Mouse (Mus musculus) forebrain, embryonic 11.5 days (tissue): Measurements from ENCODE around the gene Tuba3b. TPM values are rescaled to one million over a fixed set of nuclear protein-coding genes. Genes with fewer than 3 reads are reported as not detected.

Experiments used
- ATAC-seq: fragments of 200-750 bp; cut with Nextera tagmentation; replicated peaks from 2 replicates; pipeline ENCODE4 v1.8.0; 2017; ENCODE audit warnings: moderate TSS enrichment; ENCODE audit not compliant: low FRiP score
- DNase-seq: peaks from one replicate; pipeline ENCODE4 v3.0.0-alpha.2; 2017; ENCODE audit warnings: low spot score
- H3K27ac ChIP-seq: fragments of 300-500 bp; sonication (generic); 2 replicates; pipeline ENCODE4 v1.5.1; 2014; ENCODE audit warnings: low read depth, low read length
- H3K27me3 ChIP-seq: fragments of 300-500 bp; sonication (generic); 2 replicates; pipeline ENCODE4 v1.6.1; 2014; ENCODE audit warnings: mild to moderate bottlenecking, low read length, mixed read lengths; ENCODE audit not compliant: control insufficient read depth, insufficient read depth
- H3K36me3 ChIP-seq: fragments of 300-500 bp; sonication (generic); 2 replicates; pipeline ENCODE4 v1.6.1; 2014; ENCODE audit warnings: mild to moderate bottlenecking, low read length, moderate library complexity, mixed read lengths; ENCODE audit not compliant: control insufficient read depth, insufficient read depth
- H3K4me1 ChIP-seq: fragments of 300-500 bp; sonication (generic); replicated peaks from 2 replicates; pipeline ENCODE4 v1.6.1; 2014; ENCODE audit warnings: low read length, mixed read lengths; ENCODE audit not compliant: control insufficient read depth, insufficient read depth
- H3K4me2 ChIP-seq: fragments of 300-500 bp; sonication (generic); 2 replicates; pipeline ENCODE4 v1.6.1; 2014; ENCODE audit warnings: low read depth, mild to moderate bottlenecking, low read length, moderate library complexity, mixed read lengths; ENCODE audit not compliant: severe bottlenecking
- H3K4me3 ChIP-seq: fragments of 300-500 bp; sonication (generic); 2 replicates; pipeline ENCODE4 v1.5.1; 2014; ENCODE audit warnings: low read depth, low read length
- H3K9ac ChIP-seq: fragments of 300-500 bp; sonication (generic); 2 replicates; pipeline ENCODE4 v1.6.1; 2014; ENCODE audit warnings: low read length
- H3K9me3 ChIP-seq: fragments of 300-500 bp; sonication (generic); 2 replicates; pipeline ENCODE4 v1.6.1; 2016; ENCODE audit warnings: low read length, mixed read lengths; ENCODE audit not compliant: control insufficient read depth
- WGBS: fragments of 180-500 bp; shearing (Covaris S2); extraction: QIAGEN DNeasy Blood & Tissue Kit; methylation state at CpG from one replicate; pipeline ENCODE4 v1.1.7; 2014; 5-methylcytosine and 5-hydroxymethylcytosine counted together
- polyA plus RNA-seq: library from polyadenylated mRNA; unstranded; fragments of >200 nt; fragmentation: Nextera tagmentation; extraction: Ambion mirVana; gene quantifications from 2 replicates; pipeline ENCODE4 v1.2.1, GENCODE M21; 2014

Tuba3b gene
- polyA plus RNA-seq, 1 experiment from 2014 or later: not detected

GRCm38 (mm10) chr6:145616402-145617229 lies 1.1 kb downstream of the Tuba3b start:
- no peak overlapping the region for H3K9ac ChIP-seq
- H3K9me3 ChIP-seq: no peaks in the 10 kb centered on the region
- no peak for DNase-seq
- H3K27me3 ChIP-seq: no peaks in the 10 kb centered on the region
- H3K4me2 ChIP-seq: no peak overlapping the region
- no peak overlapping the region for H3K4me3 ChIP-seq
- ATAC-seq: no peak
- no peaks in the 10 kb centered on the region for H3K36me3 ChIP-seq
- no peak overlapping the region for H3K27ac ChIP-seq
- 89% methylated on average over 5 of the region's 5 CpGs for WGBS
- H3K4me1 ChIP-seq: no peaks in the 10 kb centered on the region

DNA sequence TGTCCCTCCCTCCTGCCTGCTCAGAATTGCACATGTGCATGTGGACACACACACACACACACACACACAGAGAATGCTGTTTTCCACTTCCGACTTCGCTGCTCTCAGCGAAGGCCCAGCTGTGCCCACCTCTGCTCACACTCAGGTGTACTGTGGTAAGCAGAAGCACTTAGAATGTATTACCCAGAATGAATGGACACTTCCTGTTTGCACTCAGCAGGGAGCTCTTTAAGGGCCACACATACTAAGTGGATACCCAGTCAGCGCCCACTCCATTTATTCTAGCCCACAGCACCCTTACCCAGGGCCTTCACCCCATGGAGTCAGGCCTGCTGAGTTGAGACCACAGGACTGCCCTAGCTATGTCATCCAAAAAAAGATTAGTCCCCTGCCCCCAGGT lies 7.6 kb downstream of the Tuba3b start:
- Histone ChIP-seq H3K27ac (no peak overlapping the region), H3K36me3 (no peaks in the 10 kb centered on the region), H3K27me3 (no peaks in the 10 kb centered on the region), H3K9ac (no peak overlapping the region), H3K4me1 (no peaks in the 10 kb centered on the region), H3K9me3 (no peaks in the 10 kb centered on the region), H3K4me2 (no peak overlapping the region), H3K4me3 (no peak overlapping the region)
- 89% methylated on average over 4 of the region's 4 CpGs for WGBS
- no peak for ATAC-seq
- no peak for DNase-seq

- Histone ChIP-seq H3K4me2 (no peak overlapping the region), H3K4me3 (no peak overlapping the region), H3K27me3 (no peaks in the 10 kb centered on the region), H3K36me3 (no peaks in the 10 kb centered on the region), H3K9me3 (no peaks in the 10 kb centered on the region), H3K9ac (no peak overlapping the region), H3K27ac (no peak overlapping the region), H3K4me1 (no peaks in the 10 kb centered on the region)
- WGBS: 75% methylated on average over 6 of the region's 6 CpGs
- ATAC-seq (no peak), DNase-seq (no peak)
Measured at GRCm38 (mm10) chr6:145630269-145630668, 14.7 kb downstream of the Tuba3b start.

GRCm38 (mm10) chr6:145634454-145634853 lies 18.9 kb downstream of the Tuba3b start:
- ATAC-seq: no peak
- no peak for DNase-seq
- Histone ChIP-seq H3K4me1 (no peaks in the 10 kb centered on the region), H3K9me3 (no peaks in the 10 kb centered on the region), H3K27ac (no peak overlapping the region), H3K4me2 (no peak overlapping the region), H3K36me3 (no peaks in the 10 kb centered on the region), H3K9ac (no peak overlapping the region), H3K4me3 (no peak overlapping the region), H3K27me3 (no peaks in the 10 kb centered on the region)
- 85% methylated on average over 2 of the region's 2 CpGs for WGBS

GRCm38 (mm10) chr6:145636682-145637081 lies 21.1 kb downstream of the Tuba3b start:
- Histone ChIP-seq H3K27me3 (no peaks in the 10 kb centered on the region), H3K4me1 (no peaks in the 10 kb centered on the region), H3K9me3 (no peaks in the 10 kb centered on the region), H3K9ac (no peak overlapping the region), H3K36me3 (no peaks in the 10 kb centered on the region), H3K27ac (no peak overlapping the region), H3K4me3 (no peak overlapping the region), H3K4me2 (no peak overlapping the region)
- ATAC-seq (no peak), DNase-seq (no peak)
- 81% methylated on average over 4 of the region's 4 CpGs for WGBS

GRCm38 (mm10) chr6:145638248-145638647 lies 22.7 kb downstream of the Tuba3b start:
- Histone ChIP-seq H3K9ac (no peak overlapping the region), H3K4me2 (no peak overlapping the region), H3K27ac (no peak overlapping the region), H3K4me3 (no peak overlapping the region), H3K4me1 (no peaks in the 10 kb centered on the region), H3K9me3 (no peaks in the 10 kb centered on the region), H3K27me3 (no peaks in the 10 kb centered on the region), H3K36me3 (no peaks in the 10 kb centered on the region)
- DNase-seq (no peak), ATAC-seq (no peak)
- WGBS: 88% methylated on average over 6 of the region's 6 CpGs

GRCm38 (mm10) chr6:145640971-145641506 lies 25.5 kb downstream of the Tuba3b start:
- 90% methylated on average over 4 of the region's 4 CpGs for WGBS
- no peak overlapping the region for H3K4me3 ChIP-seq
- H3K27me3 ChIP-seq: no peaks in the 10 kb centered on the region
- no peak for DNase-seq
- no peak overlapping the region for H3K4me2 ChIP-seq
- ATAC-seq: no peak
- no peaks in the 10 kb centered on the region for H3K4me1 ChIP-seq
- no peak overlapping the region for H3K9ac ChIP-seq
- H3K27ac ChIP-seq: no peak overlapping the region
- no peaks in the 10 kb centered on the region for H3K9me3 ChIP-seq
- no peaks in the 10 kb centered on the region for H3K36me3 ChIP-seq

GRCm38 (mm10) chr6:145651976-145652375 lies 36.4 kb downstream of the Tuba3b start:
- no peak overlapping the region for H3K27ac ChIP-seq

GRCm38 (mm10) chr6:145652986-145653385 lies 37.4 kb downstream of the Tuba3b start:
- no peaks in the 10 kb centered on the region; the same call in 1 of the 2 replicates for H3K9me3 ChIP-seq
- no peak overlapping the region for H3K27ac ChIP-seq
- ATAC-seq (no peak), DNase-seq (no peak)
- no peaks in the 10 kb centered on the region for H3K36me3 ChIP-seq
- H3K27me3 ChIP-seq: no peaks in the 10 kb centered on the region
- H3K4me1 ChIP-seq: no peaks in the 10 kb centered on the region
- H3K4me2 ChIP-seq: no peak overlapping the region
- H3K4me3 ChIP-seq: no peak overlapping the region
- no peak overlapping the region for H3K9ac ChIP-seq
- 81% methylated on average over 5 of the region's 5 CpGs for WGBS

More at GRCm38 (mm10) chr6:145651976-145652375, 36.4 kb downstream of the Tuba3b start:
- 87% methylated on average over 2 of the region's 2 CpGs for WGBS
- H3K9me3 ChIP-seq: no peaks in the 10 kb centered on the region; the same call in 1 of the 2 replicates
- H3K9ac ChIP-seq: no peak overlapping the region
- H3K36me3 ChIP-seq: no peaks in the 10 kb centered on the region
- H3K4me3 ChIP-seq: no peak overlapping the region
- no peaks in the 10 kb centered on the region for H3K27me3 ChIP-seq
- no peak for ATAC-seq
- H3K4me2 ChIP-seq: no peak overlapping the region
- no peaks in the 10 kb centered on the region for H3K4me1 ChIP-seq
- DNase-seq: no peak
